Mouse (Mus musculus): ENCODE measurements around the gene 2010111I01Rik. TPM values are rescaled to one million over a fixed set of nuclear protein-coding genes. Genes with fewer than 3 reads are reported as not detected.
A peak's percentile ranks its signal among the peaks of the same experiment; 100 is the strongest.
"Not testable (repeated sequence)": the region's sequence is repeated elsewhere in the genome, so short reads cannot be mapped to it uniquely, and the experiment has no call there.

The 2010111I01Rik gene
- polyA plus RNA-seq, 1 experiment from 2014 or later = 101 TPM

DNA sequence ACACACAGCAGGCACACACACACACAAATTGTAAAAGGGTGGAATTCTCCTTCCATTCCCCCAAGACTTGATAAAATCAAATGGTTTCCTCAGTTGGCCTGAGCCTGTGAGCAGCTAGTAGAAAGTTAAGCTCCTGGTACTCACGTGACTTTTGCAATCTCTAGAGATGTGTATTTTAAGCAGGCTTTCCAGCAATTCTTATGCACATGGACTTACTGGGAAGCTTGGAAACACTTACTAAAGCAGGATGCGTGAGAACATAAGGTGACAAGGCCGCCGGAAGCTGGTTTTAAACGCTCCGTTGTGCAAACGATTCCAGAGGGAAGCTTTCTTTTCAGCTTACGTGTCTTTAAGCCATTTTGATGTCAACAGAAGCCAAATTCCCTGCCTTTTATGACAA lies 41.5 kb upstream of the 2010111I01Rik start:
- H3K4me3 ChIP-seq (ENCODE audit: low read depth, low read length) = no peak overlapping the region
- DNase-seq (ENCODE audit: low spot score) (no peak), ATAC-seq (ENCODE audit: low FRiP score, low TSS enrichment) (no peak; the same call in 1 of the 2 replicates)
- no peaks in the 10 kb centered on the region for H3K36me3 ChIP-seq (ENCODE audit: control insufficient read depth, insufficient read depth, low read length)
- H3K9me3 ChIP-seq (ENCODE audit: control insufficient read depth, low read length) = no peaks in the 10 kb centered on the region
- no peaks in the 10 kb centered on the region for H3K4me1 ChIP-seq (replicated peaks; ENCODE audit: control insufficient read depth, insufficient read depth)
- H3K4me2 ChIP-seq (replicated peaks; ENCODE audit: low read depth) = no peak overlapping the region
- no peaks in the 10 kb centered on the region for H3K27me3 ChIP-seq (ENCODE audit: control insufficient read depth, insufficient read depth, low read length)
- no peak for TF ChIP-seq EP300 (optimal IDR thresholded peaks at IDR 0.05)
- no peak for TF ChIP-seq CTCF (IDR thresholded peaks at IDR 0.05; ENCODE audit: low read depth)
- 42% methylated on average over 8 of the region's 8 CpGs for WGBS
- H3K9ac ChIP-seq (ENCODE audit: low read length) = no peak overlapping the region
- H3K27ac ChIP-seq (replicated peaks) = peak overlapping the region; percentile 35; the same call in 1 of the 2 replicates

DNA sequence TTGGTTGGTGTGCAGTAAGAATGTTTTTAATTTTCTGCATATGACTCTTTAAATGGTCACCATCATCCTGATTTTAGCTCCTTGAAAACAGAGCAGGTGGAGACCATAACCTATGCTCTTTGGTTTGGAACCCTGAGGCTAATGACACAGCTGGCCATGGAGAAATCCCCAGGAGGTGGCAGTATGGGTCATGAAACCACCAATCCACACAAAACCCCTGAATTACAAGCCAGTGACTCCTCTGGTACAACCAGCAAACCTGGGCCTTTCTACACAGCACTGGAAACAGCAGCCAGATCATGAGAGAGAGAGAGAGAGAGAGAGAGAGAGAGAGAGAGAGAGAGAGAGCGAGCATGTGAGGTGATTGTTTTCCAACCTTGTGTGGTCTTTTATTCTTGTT lies 38.2 kb upstream of the 2010111I01Rik start:
- Histone ChIP-seq H3K27me3 (ENCODE audit: control insufficient read depth, insufficient read depth, low read length) (no peaks in the 10 kb centered on the region), H3K27ac (replicated peaks) (no peak overlapping the region), H3K4me2 (replicated peaks; ENCODE audit: low read depth) (no peak overlapping the region), H3K4me3 (ENCODE audit: low read depth, low read length) (no peak overlapping the region), H3K9me3 (ENCODE audit: control insufficient read depth, low read length) (no peaks in the 10 kb centered on the region), H3K4me1 (replicated peaks; ENCODE audit: control insufficient read depth, insufficient read depth) (no peaks in the 10 kb centered on the region), H3K36me3 (ENCODE audit: control insufficient read depth, insufficient read depth, low read length) (no peaks in the 10 kb centered on the region), H3K9ac (ENCODE audit: low read length) (no peak overlapping the region)
- peak; percentile 49; the same call in 1 of the 2 replicates for ATAC-seq (ENCODE audit: low FRiP score, low TSS enrichment)
- DNase-seq (ENCODE audit: low spot score) = peak; percentile 64
- WGBS = 60% methylated on average over 1 of the region's 1 CpGs
- TF ChIP-seq CTCF (IDR thresholded peaks at IDR 0.05; ENCODE audit: low read depth) (peak; percentile 81), EP300 (optimal IDR thresholded peaks at IDR 0.05) (no peak)

DNA sequence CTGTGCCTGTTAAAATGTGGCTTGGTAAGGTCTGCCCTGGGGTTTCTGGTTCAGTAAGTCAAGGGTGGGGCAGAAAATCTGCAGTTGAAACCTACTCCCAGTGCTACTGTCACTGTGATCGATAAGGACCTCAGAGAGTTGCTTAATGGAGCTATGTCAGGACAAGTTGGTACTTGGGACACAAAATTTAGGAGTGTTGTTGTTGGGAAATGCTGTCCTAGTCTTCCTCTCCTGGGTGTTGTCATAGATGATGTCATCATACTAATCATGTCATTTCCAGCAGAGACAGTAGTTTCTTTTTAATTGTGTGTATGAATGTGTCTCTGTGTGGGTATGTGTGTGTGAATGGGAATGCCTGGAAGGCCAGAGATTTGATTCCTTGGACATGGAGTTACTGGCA lies 37.2 kb upstream of the 2010111I01Rik start:
- TF ChIP-seq EP300 (optimal IDR thresholded peaks at IDR 0.05) (no peak), CTCF (IDR thresholded peaks at IDR 0.05; ENCODE audit: low read depth) (no peak)
- ATAC-seq (ENCODE audit: low FRiP score, low TSS enrichment) = peak; percentile 43; the same call in 1 of the 2 replicates
- Histone ChIP-seq H3K4me2 (replicated peaks; ENCODE audit: low read depth) (no peak overlapping the region), H3K9me3 (ENCODE audit: control insufficient read depth, low read length) (no peaks in the 10 kb centered on the region), H3K27ac (replicated peaks) (no peak overlapping the region), H3K4me1 (replicated peaks; ENCODE audit: control insufficient read depth, insufficient read depth) (no peaks in the 10 kb centered on the region), H3K9ac (ENCODE audit: low read length) (no peak overlapping the region), H3K36me3 (ENCODE audit: control insufficient read depth, insufficient read depth, low read length) (no peaks in the 10 kb centered on the region), H3K4me3 (ENCODE audit: low read depth, low read length) (no peak overlapping the region), H3K27me3 (ENCODE audit: control insufficient read depth, insufficient read depth, low read length) (no peaks in the 10 kb centered on the region)
- no peak for DNase-seq (ENCODE audit: low spot score)
- 66% methylated on average over 1 of the region's 1 CpGs for WGBS

DNA sequence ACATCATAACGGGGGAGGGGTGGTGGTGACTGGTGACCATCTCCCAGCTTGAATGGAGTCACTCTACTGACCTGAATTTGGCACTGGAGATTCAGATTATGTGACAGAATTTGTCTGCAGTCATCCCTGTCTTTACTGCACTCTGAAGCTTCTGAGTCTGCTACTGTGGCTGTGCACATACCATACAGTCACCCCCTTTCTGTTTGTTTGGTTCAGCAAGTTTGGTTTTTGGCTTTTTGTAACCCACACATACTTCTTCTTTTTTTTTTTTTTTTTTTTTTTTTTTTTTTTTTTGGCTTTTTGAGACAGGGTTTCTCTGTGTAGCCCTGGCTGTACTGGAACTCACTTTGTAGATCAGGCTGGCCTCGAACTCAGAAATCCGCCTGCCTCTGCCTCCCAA lies 35.5 kb upstream of the 2010111I01Rik start:
- not testable (repeated sequence) for H3K9me3 ChIP-seq (ENCODE audit: control insufficient read depth, low read length); H3K4me3 ChIP-seq (ENCODE audit: low read depth, low read length); H3K9ac ChIP-seq (ENCODE audit: low read length); H3K36me3 ChIP-seq (ENCODE audit: control insufficient read depth, insufficient read depth, low read length); H3K27me3 ChIP-seq (ENCODE audit: control insufficient read depth, insufficient read depth, low read length); DNase-seq (ENCODE audit: low spot score); H3K4me2 ChIP-seq (replicated peaks; ENCODE audit: low read depth); H3K27ac ChIP-seq (replicated peaks); H3K4me1 ChIP-seq (replicated peaks; ENCODE audit: control insufficient read depth, insufficient read depth); ATAC-seq (ENCODE audit: low FRiP score, low TSS enrichment)
- 93% methylated on average over 3 of the region's 3 CpGs for WGBS

DNA sequence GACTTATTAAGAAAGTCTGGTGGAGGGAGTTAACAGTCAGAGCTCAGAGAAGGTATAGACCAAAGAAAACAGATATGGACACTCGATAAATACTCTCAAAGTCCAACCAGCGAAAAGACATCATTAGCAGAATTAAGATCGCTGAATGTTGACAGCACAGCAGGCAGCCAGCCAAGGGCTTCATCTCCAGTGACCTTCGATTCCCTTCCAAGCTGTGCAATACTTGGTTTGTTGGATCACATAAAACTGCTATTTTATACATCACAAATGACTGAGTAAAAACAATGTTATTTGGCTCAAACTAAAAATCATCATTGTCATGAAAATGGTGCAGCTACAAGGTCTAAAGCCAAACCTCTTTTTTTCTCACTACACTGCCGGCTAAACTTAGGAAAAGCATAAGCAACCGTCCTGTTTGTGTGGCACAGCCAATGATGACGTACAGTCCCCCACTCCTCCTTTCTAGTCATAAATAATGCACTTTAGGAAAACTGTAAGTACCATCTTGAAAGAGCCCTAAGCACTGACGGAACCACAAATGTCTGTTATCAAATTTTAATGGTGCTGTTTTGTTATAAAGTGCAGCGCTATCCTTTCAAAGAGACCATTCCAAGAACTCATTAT lies 34.8 kb upstream of the 2010111I01Rik start:
- Histone ChIP-seq H3K27ac (replicated peaks) (no peak overlapping the region), H3K4me1 (replicated peaks; ENCODE audit: control insufficient read depth, insufficient read depth) (no peaks in the 10 kb centered on the region), H3K4me2 (replicated peaks; ENCODE audit: low read depth) (no peak overlapping the region), H3K4me3 (ENCODE audit: low read depth, low read length) (no peak overlapping the region), H3K9me3 (ENCODE audit: control insufficient read depth, low read length) (no peaks in the 10 kb centered on the region), H3K27me3 (ENCODE audit: control insufficient read depth, insufficient read depth, low read length) (no peaks in the 10 kb centered on the region), H3K9ac (ENCODE audit: low read length) (no peak overlapping the region), H3K36me3 (ENCODE audit: control insufficient read depth, insufficient read depth, low read length) (no peaks in the 10 kb centered on the region)
- DNase-seq (ENCODE audit: low spot score) (no peak), ATAC-seq (ENCODE audit: low FRiP score, low TSS enrichment) (no peak)
- WGBS = 55% methylated on average over 9 of the region's 9 CpGs
- no peak for TF ChIP-seq EP300 (optimal IDR thresholded peaks at IDR 0.05)
- no peak for TF ChIP-seq CTCF (IDR thresholded peaks at IDR 0.05; ENCODE audit: low read depth)

DNA sequence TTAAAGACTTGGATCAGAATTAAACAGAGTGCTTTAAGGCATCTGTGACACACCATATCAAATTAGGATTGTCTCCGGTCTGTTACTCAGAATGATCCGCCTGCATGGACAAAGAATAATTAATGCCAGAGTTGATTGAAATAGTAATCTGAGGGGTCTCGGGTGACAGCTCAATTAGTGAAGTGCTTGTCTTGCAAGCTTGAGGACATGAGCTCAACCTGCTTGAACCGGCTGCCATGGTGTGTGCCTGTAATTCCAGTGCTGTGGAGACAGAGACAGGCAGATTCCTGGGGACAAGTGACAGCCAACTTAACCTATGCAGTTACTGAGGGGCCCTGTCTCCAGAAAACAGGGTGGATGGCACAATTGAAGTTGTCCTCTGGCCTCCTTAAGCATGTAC lies 32.2 kb upstream of the 2010111I01Rik start:
- DNase-seq (ENCODE audit: low spot score) = no peak
- Histone ChIP-seq H3K9me3 (ENCODE audit: control insufficient read depth, low read length) (no peaks in the 10 kb centered on the region), H3K4me3 (ENCODE audit: low read depth, low read length) (no peak overlapping the region), H3K4me2 (replicated peaks; ENCODE audit: low read depth) (no peak overlapping the region), H3K4me1 (replicated peaks; ENCODE audit: control insufficient read depth, insufficient read depth) (no peaks in the 10 kb centered on the region), H3K27ac (replicated peaks) (no peak overlapping the region), H3K27me3 (ENCODE audit: control insufficient read depth, insufficient read depth, low read length) (no peaks in the 10 kb centered on the region), H3K36me3 (ENCODE audit: control insufficient read depth, insufficient read depth, low read length) (no peaks in the 10 kb centered on the region), H3K9ac (ENCODE audit: low read length) (no peak overlapping the region)
- no peak for TF ChIP-seq CTCF (IDR thresholded peaks at IDR 0.05; ENCODE audit: low read depth)
- TF ChIP-seq EP300 (optimal IDR thresholded peaks at IDR 0.05) = no peak
- no peak for ATAC-seq (ENCODE audit: low FRiP score, low TSS enrichment)
- 93% methylated on average over 4 of the region's 4 CpGs for WGBS

All from stomach, postnatal 0 days (tissue).